Mouse (Mus musculus) forebrain, postnatal 0 days (tissue): ENCODE results near the gene Alox12. TPM values are rescaled to one million over a fixed set of nuclear protein-coding genes. Genes with fewer than 3 reads are reported as not detected.

Experiments
- ATAC-seq: fragments of 200-750 bp; cut with Nextera tagmentation; 2 replicates; pipeline ENCODE4 v1.8.0; 2017; ENCODE audit warnings: mild to moderate bottlenecking, moderate library complexity
- DNase-seq: peaks from one replicate; pipeline ENCODE4 v3.0.0-alpha.2; 2015
- H3K27ac ChIP-seq: fragments of 300-500 bp; sonication (generic); 2 replicates; pipeline ENCODE4 v1.5.1; 2014; ENCODE audit warnings: low read depth, mild to moderate bottlenecking, antibody characterized with exemption, low read length, moderate library complexity, mixed read lengths
- H3K27me3 ChIP-seq: fragments of 300-500 bp; sonication (generic); 2 replicates; pipeline ENCODE4 v1.6.1; 2014; ENCODE audit warnings: mild to moderate bottlenecking, low read length, mixed read lengths; ENCODE audit not compliant: insufficient read depth
- H3K36me3 ChIP-seq: fragments of 300-500 bp; sonication (generic); 2 replicates; pipeline ENCODE4 v1.6.1; 2014; ENCODE audit warnings: mild to moderate bottlenecking, moderate library complexity; ENCODE audit not compliant: insufficient read depth
- H3K4me1 ChIP-seq: fragments of 300-500 bp; sonication (generic); 2 replicates; pipeline ENCODE4 v1.6.1; 2014; ENCODE audit warnings: antibody characterized with exemption; ENCODE audit not compliant: insufficient read depth
- H3K4me2 ChIP-seq: fragments of 300-500 bp; sonication (generic); 2 replicates; pipeline ENCODE4 v1.6.1; 2014; ENCODE audit warnings: low read depth, mild to moderate bottlenecking, moderate library complexity
- H3K4me3 ChIP-seq: fragments of 300-500 bp; sonication (generic); 2 replicates; pipeline ENCODE4 v1.5.1; 2014; ENCODE audit warnings: low read depth, low read length, mixed read lengths
- H3K9ac ChIP-seq: fragments of 300-500 bp; sonication (generic); 2 replicates; pipeline ENCODE4 v1.6.1; 2014; ENCODE audit warnings: mild to moderate bottlenecking
- H3K9me3 ChIP-seq: fragments of 300-500 bp; sonication (generic); 2 replicates; pipeline ENCODE4 v1.6.1; 2016; ENCODE audit warnings: low read length
- CTCF ChIP-seq: sonication (generic); IDR thresholded peaks from 2 replicates; pipeline ENCODE4 v1.5.1; 2016; ENCODE audit warnings: antibody characterized with exemption, control low read depth, low read depth
- WGBS: fragments of 180-500 bp; shearing (Covaris S2); extraction: QIAGEN DNeasy Blood & Tissue Kit; methylation state at CpG from one replicate; pipeline ENCODE4 v1.1.7; 2014; 5-methylcytosine and 5-hydroxymethylcytosine counted together
- microRNA counts: library from miRNA; unstranded; fragments of <30 nt; microRNA quantifications from one replicate; lab custom pipeline; 2015
- microRNA-seq, 2 experiments: library from miRNA; unstranded; fragments of <30 nt; microRNA quantifications; one replicate each; pipeline ENCODE4; 2016
- polyA plus RNA-seq: library from polyadenylated mRNA; unstranded; fragments of >200 nt; fragmentation: Nextera tagmentation; extraction: Ambion mirVana; gene quantifications from 2 replicates; pipeline ENCODE4 v1.2.1, GENCODE M21; 2015
- total RNA-seq: library from RNA; depleted of rRNA; stranded (reverse); fragments of >200 nt; gene quantifications from 2 replicates; pipeline ENCODE4 v1.2.3, GENCODE M21; 2014; rRNA removed

Alox12 gene
- total and polyA plus RNA-seq, 2 experiments from 2014 or later, result 0.10 to 0.46 TPM

DNA sequence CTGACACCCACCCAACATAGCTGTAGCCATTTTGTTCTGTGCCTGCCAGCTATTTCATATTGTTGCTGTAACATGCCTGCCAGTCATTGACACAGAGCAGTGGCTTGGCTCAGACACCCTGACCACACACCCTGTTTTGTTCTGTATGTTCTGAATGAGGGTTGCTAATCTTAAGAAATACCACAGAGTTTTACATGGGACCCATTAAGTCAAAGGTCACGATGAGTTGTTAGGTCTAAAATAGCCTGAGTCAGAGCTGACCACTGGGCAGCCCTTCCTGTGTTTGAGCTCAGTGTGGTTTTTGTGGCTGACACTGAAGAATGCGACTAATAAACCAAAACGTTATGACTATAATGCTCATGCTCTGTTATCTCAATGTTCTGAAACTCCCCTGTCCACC, 56.8 kb downstream of the Alox12 start:
- WGBS, result 90% methylated on average over 3 of the region's 3 CpGs
- Histone ChIP-seq H3K9ac (no peak overlapping the region), H3K4me1 (no peaks in the 10 kb centered on the region), H3K36me3 (no peaks in the 10 kb centered on the region), H3K4me3 (no peak overlapping the region), H3K4me2 (no peak overlapping the region), H3K9me3 (no peaks in the 10 kb centered on the region), H3K27ac (no peak overlapping the region), H3K27me3 (no peaks in the 10 kb centered on the region)
- no peak for ATAC-seq
- no peak for TF ChIP-seq CTCF
- DNase-seq, result no peak

DNA sequence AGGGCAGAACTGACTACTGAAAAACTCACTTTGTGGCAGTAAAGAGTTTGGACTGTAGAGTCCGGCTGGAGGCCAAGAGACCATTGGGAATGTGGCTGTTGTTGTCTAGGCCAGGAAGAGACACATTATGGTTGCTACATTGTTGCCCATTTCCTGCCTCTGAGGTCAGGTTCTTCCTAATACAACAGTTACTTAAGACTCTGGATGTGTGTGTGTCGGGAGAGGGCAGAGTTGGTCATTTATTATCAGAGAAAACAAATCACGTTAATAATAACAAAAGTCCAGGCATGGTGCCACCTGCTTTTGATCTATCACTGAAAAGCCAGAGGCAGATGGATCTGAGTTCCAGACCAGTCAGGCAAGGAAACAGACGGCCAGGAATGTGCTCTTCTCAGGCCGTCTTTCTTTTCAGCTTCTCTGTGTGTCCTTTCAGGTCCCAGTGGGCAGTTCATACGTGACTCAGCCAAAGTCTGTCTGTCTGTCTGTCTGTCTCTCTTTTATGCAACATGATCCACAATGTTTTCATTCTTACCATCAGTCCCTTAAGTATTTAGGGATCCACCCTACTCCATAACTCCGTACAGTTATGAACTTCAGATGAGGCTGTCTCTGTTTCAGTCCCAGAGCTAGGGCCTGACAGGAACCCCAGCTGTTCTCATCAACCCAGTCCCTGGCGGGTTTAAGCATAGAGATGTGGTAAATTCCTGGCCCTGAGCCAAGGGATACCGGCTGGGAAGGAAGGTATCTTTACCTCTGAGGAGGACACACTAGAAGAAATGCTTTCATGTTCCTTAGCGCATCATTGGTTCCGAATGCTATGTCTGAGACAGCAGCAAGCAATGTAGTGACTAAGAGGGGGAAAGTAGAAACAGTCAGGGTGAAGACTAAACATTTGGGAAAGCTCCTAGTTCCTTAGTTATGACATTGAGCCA, 61.5 kb downstream of the Alox12 start:
- Histone ChIP-seq H3K9ac (no peak overlapping the region), H3K9me3 (no peaks in the 10 kb centered on the region), H3K36me3 (no peaks in the 10 kb centered on the region), H3K4me3 (no peak overlapping the region), H3K4me2 (no peak overlapping the region), H3K27ac (no peak overlapping the region), H3K27me3 (no peaks in the 10 kb centered on the region), H3K4me1 (no peaks in the 10 kb centered on the region)
- ATAC-seq (no peak), DNase-seq (no peak)
- TF ChIP-seq CTCF, result no peak
- WGBS, result 57% methylated on average over 11 of the region's 11 CpGs

DNA sequence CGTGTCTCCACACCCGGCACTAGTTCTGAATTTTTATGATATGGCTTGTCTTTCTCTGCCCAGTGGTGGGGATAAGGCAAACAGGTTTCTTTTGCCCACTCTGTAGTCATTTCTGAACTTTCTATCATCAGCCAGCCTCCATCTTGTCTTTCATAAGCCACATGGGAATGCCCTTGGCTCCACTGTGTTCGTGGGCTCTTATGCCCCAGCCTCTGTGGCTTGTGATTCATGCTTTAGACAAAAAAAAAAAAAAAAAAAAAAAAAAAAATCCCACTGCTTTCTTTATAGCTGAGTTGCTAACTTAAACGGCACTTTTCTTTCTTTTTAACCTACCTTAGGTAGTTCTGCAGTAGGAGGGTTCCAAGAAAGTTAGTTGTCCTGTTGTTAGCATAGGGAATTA, 63.0 kb downstream of the Alox12 start:
- Histone ChIP-seq H3K4me3 (no peak overlapping the region), H3K4me2 (no peak overlapping the region), H3K36me3 (no peaks in the 10 kb centered on the region), H3K9ac (no peak overlapping the region), H3K27ac (no peak overlapping the region), H3K9me3 (no peaks in the 10 kb centered on the region), H3K27me3 (no peaks in the 10 kb centered on the region), H3K4me1 (no peaks in the 10 kb centered on the region)
- TF ChIP-seq CTCF, result no peak
- no peak for DNase-seq
- no peak for ATAC-seq
- 74% methylated on average over 4 of the region's 4 CpGs for WGBS

MicroRNAs within 50 kb of the gene (microRNA counts, 519-probe panel; counts per million panel counts)
- microRNA mmu-miR-195 (lab: Ali Mortazavi, UCI) (not detected), microRNA mmu-miR-497 (lab: Ali Mortazavi, UCI) (not detected)

Small RNAs within 50 kb of the gene (microRNA-seq; reads per million reads assigned to microRNA genes)
- gene Mir195a (1,973 to 2,975 reads per million in 2 experiments), gene Mir497 (0 reads per million in 2 experiments), gene Mir497b (0 reads per million in 2 experiments)

Other genes starting within 250 kb of the Alox12 start
- gene Acadvl, start 239.9 kb downstream of the Alox12 start, total RNA-seq, result 45.1 and 47.7 TPM in 2 replicates
- 47.9 and 51.5 TPM in 2 replicates for gene Acadvl, start 239.9 kb downstream of the Alox12 start, polyA plus RNA-seq
- 214 and 230 TPM in 2 replicates for gene Dlg4, start 238.4 kb downstream of the Alox12 start, total RNA-seq
- gene Dlg4, start 238.4 kb downstream of the Alox12 start, polyA plus RNA-seq, result 12.1 and 14.3 TPM in 2 replicates
- 3.0 and 5.4 TPM in 2 replicates for gene Asgr1, start 201.3 kb downstream of the Alox12 start, total RNA-seq
- gene Asgr1, start 201.3 kb downstream of the Alox12 start, polyA plus RNA-seq, result 4.3 and 4.5 TPM in 2 replicates
- gene Asgr2, start 162.7 kb downstream of the Alox12 start, total RNA-seq, result not detected in 2 replicates
- gene Asgr2, start 162.7 kb downstream of the Alox12 start, polyA plus RNA-seq, result not detected in 2 replicates
- 1.0 and 1.1 TPM in 2 replicates for gene Mgl2, start 125.0 kb downstream of the Alox12 start, total RNA-seq
- 1.5 and 1.9 TPM in 2 replicates for gene Mgl2, start 125.0 kb downstream of the Alox12 start, polyA plus RNA-seq
- gene Clec10a, start 99.2 kb downstream of the Alox12 start, total RNA-seq, result 0.67 and 1.3 TPM in 2 replicates
- 1.6 TPM in 2 replicates for gene Clec10a, start 99.2 kb downstream of the Alox12 start, polyA plus RNA-seq
- gene Slc16a11, start 42.6 kb downstream of the Alox12 start, total RNA-seq, result 11.8 and 19.7 TPM in 2 replicates
- gene Slc16a11, start 42.6 kb downstream of the Alox12 start, polyA plus RNA-seq, result 9.6 and 13.1 TPM in 2 replicates
- gene Slc16a13, start 34.3 kb downstream of the Alox12 start, total RNA-seq, result 9.8 and 10.9 TPM in 2 replicates
- 8.2 and 9.6 TPM in 2 replicates for gene Slc16a13, start 34.3 kb downstream of the Alox12 start, polyA plus RNA-seq
- gene Bcl6b, start 25.6 kb downstream of the Alox12 start, total RNA-seq, result 4.2 TPM in 2 replicates
- gene Bcl6b, start 25.6 kb downstream of the Alox12 start, polyA plus RNA-seq, result 3.8 and 5.3 TPM in 2 replicates
- 48.7 and 54.1 TPM in 2 replicates for gene 0610010K14Rik, start 17.4 kb downstream of the Alox12 start, total RNA-seq
- gene 0610010K14Rik, start 17.4 kb downstream of the Alox12 start, polyA plus RNA-seq, result 161 and 207 TPM in 2 replicates
- 4.9 and 7.4 TPM in 2 replicates for gene Gm21988, start 15.5 kb downstream of the Alox12 start, total RNA-seq
- 16.6 and 19.4 TPM in 2 replicates for gene Gm21988, start 15.5 kb downstream of the Alox12 start, polyA plus RNA-seq
- gene Rnasek, start 15.5 kb downstream of the Alox12 start, total RNA-seq, result 24.6 and 48.0 TPM in 2 replicates
- 520 and 544 TPM in 2 replicates for gene Rnasek, start 15.5 kb downstream of the Alox12 start, polyA plus RNA-seq
- 0.10 TPM in 1 of 2 replicates, not detected in the other for gene Alox12e, start 67.3 kb upstream of the Alox12 start, total RNA-seq
- gene Alox12e, start 67.3 kb upstream of the Alox12 start, polyA plus RNA-seq, result 0.08 TPM in 2 replicates
- gene Alox15, start 96.7 kb upstream of the Alox12 start, total RNA-seq, result not detected in 2 replicates
- 0.09 TPM in 1 of 2 replicates, not detected in the other for gene Alox15, start 96.7 kb upstream of the Alox12 start, polyA plus RNA-seq
- 24.5 and 30.7 TPM in 2 replicates for gene Pelp1, start 154.7 kb upstream of the Alox12 start, total RNA-seq
- gene Pelp1, start 154.7 kb upstream of the Alox12 start, polyA plus RNA-seq, result 21.0 and 31.3 TPM in 2 replicates
- gene Arrb2, start 177.3 kb upstream of the Alox12 start, total RNA-seq, result 71.9 and 74.4 TPM in 2 replicates
- gene Arrb2, start 177.3 kb upstream of the Alox12 start, polyA plus RNA-seq, result 39.6 and 44.9 TPM in 2 replicates
- 21.2 and 41.3 TPM in 2 replicates for gene Med11, start 196.6 kb upstream of the Alox12 start, total RNA-seq
- 35.3 and 35.6 TPM in 2 replicates for gene Med11, start 196.6 kb upstream of the Alox12 start, polyA plus RNA-seq
- 0.54 and 1.1 TPM in 2 replicates for gene Zmynd15, start 204.1 kb upstream of the Alox12 start, total RNA-seq
- 0.24 and 0.84 TPM in 2 replicates for gene Zmynd15, start 204.1 kb upstream of the Alox12 start, polyA plus RNA-seq
- gene Cxcl16, start 204.6 kb upstream of the Alox12 start, total RNA-seq, result 2.2 and 2.3 TPM in 2 replicates
- gene Cxcl16, start 204.6 kb upstream of the Alox12 start, polyA plus RNA-seq, result 2.0 and 2.4 TPM in 2 replicates
- gene Tm4sf5, start 249.9 kb upstream of the Alox12 start, total RNA-seq, result 2.8 and 6.3 TPM in 2 replicates
- gene Tm4sf5, start 249.9 kb upstream of the Alox12 start, polyA plus RNA-seq, result 7.5 and 11.6 TPM in 2 replicates